Mouse (Mus musculus) heart, embryonic 10.5 days (tissue): Measurements from ENCODE around the gene Tuba1c. TPM values are rescaled to one million over a fixed set of nuclear protein-coding genes. Genes with fewer than 3 reads are reported as not detected.

Experiments used
- DNase-seq: peaks from one replicate; pipeline ENCODE4 v3.0.0-alpha.2; 2017; ENCODE audit warnings: low spot score
- H3K27ac ChIP-seq: fragments of 300-500 bp; sonication (generic); 2 replicates; pipeline ENCODE4 v1.5.1; 2016; ENCODE audit warnings: mild to moderate bottlenecking
- H3K27me3 ChIP-seq: fragments of 300-500 bp; sonication (generic); 2 replicates; pipeline ENCODE4 v1.6.1; 2016; ENCODE audit warnings: mild to moderate bottlenecking; ENCODE audit not compliant: poor library complexity, insufficient read depth, severe bottlenecking
- H3K36me3 ChIP-seq: fragments of 300-500 bp; sonication (generic); 2 replicates; pipeline ENCODE4 v1.6.1; 2016; ENCODE audit warnings: mild to moderate bottlenecking, moderate library complexity
- H3K4me1 ChIP-seq: fragments of 300-500 bp; sonication (generic); 2 replicates; pipeline ENCODE4 v1.6.1; 2016; ENCODE audit warnings: mild to moderate bottlenecking
- H3K4me3 ChIP-seq: fragments of 300-500 bp; sonication (generic); 2 replicates; pipeline ENCODE4 v1.5.1; 2016; ENCODE audit warnings: mild to moderate bottlenecking, moderate library complexity
- H3K9me3 ChIP-seq: fragments of 300-500 bp; sonication (generic); 2 replicates; pipeline ENCODE4 v1.6.1; 2016; ENCODE audit warnings: mild to moderate bottlenecking, moderate library complexity
- WGBS: fragments of 180-500 bp; shearing (Covaris S2); methylation state at CpG from one replicate; pipeline ENCODE4 v1.1.7; 2016; 5-methylcytosine and 5-hydroxymethylcytosine counted together
- polyA plus RNA-seq: library from polyadenylated mRNA; unstranded; fragments of >200 nt; fragmentation: Nextera tagmentation; extraction: Ambion mirVana; gene quantifications from 2 replicates; pipeline ENCODE4 v1.2.1, GENCODE M21; 2016

The Tuba1c gene
- polyA plus RNA-seq, 1 experiment from 2014 or later, result 172 TPM

DNA sequence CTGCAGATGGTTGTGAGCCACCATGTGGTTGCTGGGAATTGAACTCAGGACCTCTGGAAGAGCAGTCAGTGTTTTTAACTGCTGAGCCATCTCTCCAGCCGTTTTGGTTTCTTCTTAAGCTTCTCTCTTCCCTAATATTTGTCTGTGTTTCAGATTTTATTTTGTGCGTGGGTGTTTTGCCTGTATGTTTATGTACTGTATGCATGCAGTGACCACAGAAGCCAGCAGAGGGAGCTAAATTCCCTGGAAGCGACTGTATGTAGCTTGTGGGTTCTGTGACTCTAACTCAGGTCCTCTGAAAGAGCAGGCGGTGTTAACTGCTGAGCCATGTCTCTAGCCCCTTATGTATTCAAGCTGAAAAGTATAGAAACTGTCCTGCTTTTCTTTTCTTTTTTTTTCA, 3.4 kb upstream of the Tuba1c start:
- WGBS, result 56% methylated on average over 4 of the region's 4 CpGs
- H3K27me3 ChIP-seq, result no peaks in the 10 kb centered on the region
- no peaks in the 10 kb centered on the region for H3K9me3 ChIP-seq
- H3K4me1 ChIP-seq, result peaks cover 22% of the 10 kb centered on the region
- H3K27ac ChIP-seq, result no peak overlapping the region
- H3K4me3 ChIP-seq, result no peak overlapping the region
- no peaks in the 10 kb centered on the region for H3K36me3 ChIP-seq
- DNase-seq, result no peak

DNA sequence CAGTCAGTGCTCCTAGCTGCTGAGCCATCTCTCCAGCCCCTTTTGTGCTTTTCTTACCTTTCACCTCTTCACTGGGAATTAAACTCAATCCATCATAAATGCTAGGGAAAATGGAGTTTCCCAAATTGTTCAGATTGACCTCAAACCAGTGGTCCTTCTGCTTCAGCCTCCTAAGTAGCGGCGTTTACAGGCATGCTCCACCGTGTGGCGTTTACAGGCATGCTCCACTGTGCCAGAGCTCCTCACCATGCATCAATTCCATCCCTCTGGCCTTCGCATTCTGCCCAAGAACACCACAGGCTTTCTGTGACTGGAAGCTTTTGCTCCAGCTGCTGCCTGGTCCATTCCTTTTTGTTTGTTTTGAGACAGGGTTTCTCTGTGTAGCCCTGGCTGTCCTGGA, 2.6 kb upstream of the Tuba1c start:
- Histone ChIP-seq H3K4me1 (peaks cover 30% of the 10 kb centered on the region), H3K36me3 (no peaks in the 10 kb centered on the region), H3K4me3 (no peak overlapping the region), H3K9me3 (no peaks in the 10 kb centered on the region), H3K27me3 (no peaks in the 10 kb centered on the region), H3K27ac (no peak overlapping the region)
- WGBS, result 66% methylated on average over 5 of the region's 5 CpGs
- no peak for DNase-seq

DNA sequence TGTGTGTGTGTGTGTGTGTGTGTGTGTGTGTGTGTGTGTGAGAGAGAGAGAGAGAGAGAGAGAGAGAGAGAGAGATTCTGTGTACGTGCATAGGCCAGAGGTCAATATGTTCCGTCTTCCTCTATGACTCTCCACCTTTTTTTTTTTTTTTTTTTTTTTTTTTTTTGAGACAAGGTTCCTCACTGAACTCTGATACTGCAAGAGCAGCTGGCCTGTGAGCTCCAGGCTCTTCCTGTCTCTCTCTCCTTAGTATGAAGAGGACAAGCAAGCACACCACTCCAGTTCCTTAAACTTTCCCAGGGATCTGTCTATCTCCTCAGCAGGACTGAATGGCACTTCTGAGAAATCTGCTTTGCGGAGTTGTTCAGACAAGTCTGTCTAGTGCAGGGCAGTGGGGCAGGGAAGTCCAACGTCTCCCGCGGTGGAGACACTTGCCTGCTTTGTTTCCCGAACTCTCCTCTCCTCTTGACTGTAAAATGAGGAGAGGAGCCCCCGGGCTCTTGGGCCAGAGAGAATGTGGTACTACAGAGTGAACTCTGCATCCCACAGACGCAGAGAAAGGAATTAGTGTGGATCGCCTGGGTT, 725 bp upstream of the Tuba1c start:
- no peaks in the 10 kb centered on the region for H3K9me3 ChIP-seq
- H3K4me3 ChIP-seq, result peak overlapping the region; percentile 83
- no peak for DNase-seq
- H3K36me3 ChIP-seq, result peaks cover 3% of the 10 kb centered on the region; the same call in 1 of the 2 replicates
- H3K27me3 ChIP-seq, result no peaks in the 10 kb centered on the region
- peaks cover 44% of the 10 kb centered on the region for H3K4me1 ChIP-seq
- 2% methylated on average over 8 of the region's 10 CpGs for WGBS
- peak overlapping the region; percentile 96 for H3K27ac ChIP-seq

DNA sequence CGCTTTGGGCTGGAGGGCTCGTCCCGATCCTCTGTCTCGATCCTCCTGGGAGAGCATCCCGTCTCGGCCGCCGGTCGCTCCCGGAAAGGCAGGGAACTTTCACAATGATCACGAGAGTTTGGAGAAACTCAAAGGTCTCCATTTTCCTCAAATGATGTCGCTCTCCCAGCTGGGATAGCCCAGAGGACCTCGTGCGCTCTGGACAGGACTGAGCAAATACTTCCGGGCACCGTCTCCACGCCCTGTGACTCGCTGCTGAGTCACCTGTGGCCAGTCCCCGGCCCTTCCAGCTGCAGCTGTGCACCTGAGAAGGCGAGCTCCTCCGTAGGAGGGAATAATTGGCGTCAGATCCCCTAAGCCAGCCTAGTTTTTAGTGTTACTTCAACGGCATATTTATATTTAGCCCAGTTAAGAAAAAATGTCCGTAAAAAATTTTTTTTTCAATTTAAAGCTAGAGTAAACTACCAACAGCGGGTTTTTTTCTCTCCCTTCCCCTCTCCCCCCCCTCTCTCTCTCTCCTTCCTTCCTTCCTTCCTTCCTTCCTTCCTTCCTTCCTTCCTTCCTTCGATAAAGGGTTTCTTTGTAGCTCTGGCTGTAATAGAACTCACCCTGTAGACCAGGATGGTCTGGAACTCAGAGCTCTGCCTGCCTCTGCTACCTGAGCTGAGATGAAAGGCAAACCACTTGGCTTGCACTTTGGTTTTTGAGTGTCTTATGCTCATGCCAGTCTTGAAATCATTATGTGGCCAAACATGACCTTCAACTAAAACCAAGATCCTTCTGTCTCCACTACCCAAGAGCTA, 1.1 kb downstream of the Tuba1c start:
- peak; percentile 87 for DNase-seq
- no peaks in the 10 kb centered on the region for H3K27me3 ChIP-seq
- no peaks in the 10 kb centered on the region for H3K9me3 ChIP-seq
- H3K27ac ChIP-seq, result peak overlapping the region; percentile 96
- WGBS, result 7% methylated on average over 26 of the region's 26 CpGs
- peaks cover 18% of the 10 kb centered on the region for H3K36me3 ChIP-seq
- H3K4me1 ChIP-seq, result peaks cover 44% of the 10 kb centered on the region
- peak overlapping the region; percentile 83 for H3K4me3 ChIP-seq

DNA sequence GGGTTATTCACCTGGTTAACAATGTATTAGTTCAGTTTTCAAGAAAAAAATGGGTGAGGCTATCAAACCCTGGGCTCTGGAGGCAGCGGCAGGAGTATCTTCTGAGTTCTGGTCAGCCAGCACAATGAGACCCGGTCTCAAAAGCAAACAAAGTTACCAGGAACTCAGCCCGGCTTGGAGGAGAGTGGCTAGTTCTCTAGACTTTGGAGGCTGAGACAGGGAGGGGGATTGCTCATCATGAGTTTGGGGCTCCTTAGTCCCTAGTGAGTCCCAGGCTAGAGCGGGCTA, 1.6 kb downstream of the Tuba1c start:
- Histone ChIP-seq H3K36me3 (peaks cover 23% of the 10 kb centered on the region), H3K9me3 (no peaks in the 10 kb centered on the region), H3K4me1 (peaks cover 47% of the 10 kb centered on the region), H3K27ac (peak overlapping the region; percentile 19; the same call in 1 of the 2 replicates), H3K4me3 (peak overlapping the region; percentile 83), H3K27me3 (no peaks in the 10 kb centered on the region)
- WGBS, result 68% methylated on average over 4 of the region's 4 CpGs
- DNase-seq, result no peak

DNA sequence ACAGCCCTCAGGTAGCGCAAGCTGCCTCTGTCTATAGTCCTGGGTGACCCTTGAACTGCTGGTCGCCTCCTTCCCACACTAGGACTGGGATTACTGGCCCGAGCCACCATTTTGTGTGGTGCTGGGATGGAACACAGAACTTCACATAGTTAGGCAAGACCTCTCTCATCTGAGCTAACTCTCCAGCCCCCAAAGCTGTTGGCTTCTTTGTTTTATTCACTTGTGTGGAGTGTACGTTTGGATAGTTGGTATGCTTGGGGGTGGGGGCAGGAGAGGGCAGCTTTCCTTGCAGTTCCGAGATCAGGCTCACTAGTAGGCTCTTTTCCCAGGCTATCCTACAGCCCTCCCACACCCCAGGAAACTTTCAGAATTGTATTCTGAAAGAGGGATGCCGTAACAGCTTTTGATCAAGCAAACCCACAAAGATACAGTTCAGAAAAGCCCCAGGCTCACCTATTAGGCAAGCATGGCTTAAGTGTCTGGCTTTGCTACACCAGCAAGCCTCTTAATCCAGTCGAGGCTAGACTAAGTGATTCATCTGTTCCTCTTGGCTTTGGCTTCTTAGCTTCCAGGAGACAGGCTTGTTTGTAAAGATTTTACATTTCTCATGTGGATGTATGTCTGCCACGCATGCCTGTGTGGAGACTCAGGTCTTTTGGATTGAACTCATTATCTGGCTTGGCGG, 2.5 kb downstream of the Tuba1c start:
- peak overlapping the region; percentile 83 for H3K4me3 ChIP-seq
- H3K27me3 ChIP-seq, result no peaks in the 10 kb centered on the region
- peaks cover 51% of the 10 kb centered on the region for H3K4me1 ChIP-seq
- H3K9me3 ChIP-seq, result no peaks in the 10 kb centered on the region
- WGBS, result 67% methylated on average over 9 of the region's 9 CpGs
- peak overlapping the region; percentile 73 for H3K27ac ChIP-seq
- DNase-seq, result no peak
- peaks cover 29% of the 10 kb centered on the region for H3K36me3 ChIP-seq

DNA sequence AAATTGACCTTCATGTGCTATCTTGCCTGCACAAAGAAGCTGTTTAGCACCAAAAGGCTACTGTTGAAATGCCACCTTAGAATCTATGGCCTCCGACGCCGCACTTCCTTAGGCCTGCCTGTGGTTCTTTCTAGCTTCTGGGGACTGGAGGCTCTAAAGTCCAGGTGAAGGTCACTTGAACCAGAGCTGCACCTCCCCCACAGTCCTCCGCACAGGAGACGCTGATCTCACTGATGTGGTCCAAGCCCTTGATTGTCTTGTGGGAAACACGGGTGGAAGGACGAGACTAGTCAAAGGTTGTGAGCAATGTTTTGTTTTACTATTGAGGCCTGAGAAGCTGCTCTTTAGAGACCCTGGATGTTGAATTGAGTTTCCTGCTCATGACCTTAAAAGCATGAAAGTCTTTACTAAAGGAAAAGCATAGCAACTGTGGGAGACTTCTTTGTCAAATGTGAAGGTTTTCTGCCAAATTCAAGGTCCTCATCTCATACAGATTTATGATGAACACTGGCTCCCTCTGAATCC, 3.1 kb downstream of the Tuba1c start:
- H3K4me1 ChIP-seq, result peaks cover 51% of the 10 kb centered on the region
- peak overlapping the region; percentile 73 for H3K27ac ChIP-seq
- H3K27me3 ChIP-seq, result no peaks in the 10 kb centered on the region
- 42% methylated on average over 7 of the region's 7 CpGs for WGBS
- H3K36me3 ChIP-seq, result peaks cover 30% of the 10 kb centered on the region
- H3K9me3 ChIP-seq, result no peaks in the 10 kb centered on the region
- peak overlapping the region; percentile 83 for H3K4me3 ChIP-seq
- no peak for DNase-seq

DNA sequence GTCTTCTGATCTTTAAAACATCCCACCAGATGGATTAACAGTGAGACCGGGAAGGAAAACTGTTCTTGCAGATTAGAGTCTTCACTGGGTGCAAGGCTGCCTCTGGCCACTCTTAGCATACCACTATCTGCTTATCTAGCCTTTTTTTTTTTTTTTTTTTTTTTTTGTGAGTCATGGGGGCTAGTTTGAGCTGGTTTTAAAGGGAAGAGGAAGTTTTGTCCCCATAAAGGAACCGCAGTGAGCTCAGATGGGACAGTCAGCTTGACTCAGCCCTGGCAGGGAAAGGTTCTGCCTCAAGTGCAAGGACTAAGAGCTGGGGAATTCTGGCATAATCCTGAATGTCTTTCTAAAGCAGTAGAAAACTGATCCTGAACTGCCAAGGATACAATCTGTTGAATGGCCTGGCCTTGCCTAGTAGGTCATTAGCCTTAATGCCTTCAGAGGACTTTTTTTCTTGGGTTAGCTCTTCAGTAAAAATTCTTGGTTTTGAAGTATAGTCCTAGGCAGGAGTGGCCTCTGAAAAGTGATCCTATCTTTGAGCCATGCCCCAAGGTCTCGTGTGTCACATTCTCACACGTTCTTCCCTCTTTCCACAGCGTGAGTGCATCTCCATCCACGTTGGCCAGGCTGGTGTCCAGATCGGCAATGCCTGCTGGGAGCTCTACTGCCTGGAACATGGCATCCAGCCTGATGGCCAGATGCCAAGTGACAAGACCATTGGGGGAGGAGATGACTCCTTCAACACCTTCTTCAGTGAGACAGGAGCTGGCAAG, 4.0 kb downstream of the Tuba1c start:
- 71% methylated on average over 7 of the region's 7 CpGs for WGBS
- peaks cover 39% of the 10 kb centered on the region for H3K36me3 ChIP-seq
- no peak overlapping the region for H3K4me3 ChIP-seq
- no peaks in the 10 kb centered on the region for H3K27me3 ChIP-seq
- no peaks in the 10 kb centered on the region for H3K9me3 ChIP-seq
- no peak for DNase-seq
- no peak overlapping the region for H3K27ac ChIP-seq
- peaks cover 49% of the 10 kb centered on the region for H3K4me1 ChIP-seq

DNA sequence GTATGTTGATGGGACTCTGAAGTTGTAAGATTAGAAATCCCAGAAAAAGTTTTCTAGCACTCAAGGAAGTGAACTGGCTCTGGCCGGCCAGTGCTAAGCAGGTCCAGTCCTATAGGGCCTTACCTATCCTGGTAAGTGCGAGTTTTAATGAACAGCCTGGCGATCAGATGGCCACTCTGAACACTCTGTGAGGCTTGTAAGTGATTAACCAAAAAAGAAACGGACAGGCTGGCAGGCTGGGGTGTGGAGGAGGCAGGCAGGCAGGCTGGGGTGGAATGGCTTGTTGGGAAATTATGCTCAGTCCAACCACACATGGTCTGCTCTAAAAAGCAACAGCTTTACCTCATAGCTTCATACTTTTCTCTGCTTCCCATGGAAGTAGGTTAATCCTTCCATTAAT, 5.7 kb downstream of the Tuba1c start:
- H3K4me3 ChIP-seq, result no peak overlapping the region
- WGBS, result 84% methylated on average over 4 of the region's 4 CpGs
- H3K9me3 ChIP-seq, result no peaks in the 10 kb centered on the region
- peaks cover 40% of the 10 kb centered on the region for H3K36me3 ChIP-seq
- no peak overlapping the region for H3K27ac ChIP-seq
- peaks cover 42% of the 10 kb centered on the region for H3K4me1 ChIP-seq
- H3K27me3 ChIP-seq, result no peaks in the 10 kb centered on the region
- no peak for DNase-seq

DNA sequence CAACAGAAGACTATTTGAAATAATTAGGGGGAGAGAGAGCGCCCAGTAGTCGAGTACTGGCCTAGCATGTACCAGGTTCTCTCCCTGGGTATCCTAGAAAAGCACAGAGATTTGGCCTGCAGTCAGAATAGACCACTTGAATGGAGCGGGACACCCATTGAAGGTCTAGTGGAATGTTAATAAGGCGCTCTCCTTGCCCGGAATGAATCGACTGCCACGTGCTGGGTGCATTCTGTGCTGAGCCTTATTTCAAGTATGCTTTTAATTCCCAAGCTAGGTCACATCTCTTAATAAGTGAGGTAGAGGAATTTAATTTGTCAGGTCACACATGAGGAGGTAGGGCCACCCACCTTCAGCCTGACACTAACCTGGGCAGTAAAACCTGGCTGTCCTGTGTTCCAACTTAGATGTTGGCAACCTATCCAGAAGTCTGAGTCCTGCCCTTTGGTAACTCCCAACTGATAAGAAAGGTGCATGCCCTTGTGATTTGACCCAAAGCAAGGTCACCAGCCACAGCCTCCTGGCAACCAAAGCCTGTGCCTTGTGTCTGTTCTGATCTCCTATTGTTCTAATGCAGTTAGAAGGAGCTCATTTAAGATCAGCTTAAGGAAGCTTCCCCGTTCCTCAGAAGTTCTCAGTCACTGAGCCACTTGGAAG, 6.7 kb downstream of the Tuba1c start:
- peaks cover 40% of the 10 kb centered on the region for H3K4me1 ChIP-seq
- no peak for DNase-seq
- no peak overlapping the region for H3K27ac ChIP-seq
- no peak overlapping the region for H3K4me3 ChIP-seq
- no peaks in the 10 kb centered on the region for H3K9me3 ChIP-seq
- H3K27me3 ChIP-seq, result peaks cover 2% of the 10 kb centered on the region; the same call in 1 of the 2 replicates
- 83% methylated on average over 8 of the region's 8 CpGs for WGBS
- peaks cover 40% of the 10 kb centered on the region for H3K36me3 ChIP-seq

DNA sequence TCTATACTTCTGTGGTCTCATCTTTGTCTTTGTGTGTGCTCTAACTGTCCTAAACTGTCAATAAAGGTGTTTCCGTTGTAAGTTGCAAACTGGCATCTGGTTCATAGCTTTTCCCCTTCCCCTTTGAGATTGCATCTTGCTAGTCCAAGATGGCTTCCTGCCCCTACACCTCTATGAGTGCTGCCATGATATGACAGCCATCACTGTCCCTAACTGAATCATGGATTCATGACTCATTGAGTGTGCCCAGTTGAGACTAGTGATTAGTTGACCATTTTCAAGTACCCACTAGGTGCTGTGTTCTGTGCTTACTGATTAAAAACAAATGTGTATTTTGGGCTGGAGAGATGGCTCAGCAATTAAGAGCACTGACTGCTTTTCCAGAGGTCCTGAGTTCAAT, 8.3 kb downstream of the Tuba1c start:
- Histone ChIP-seq H3K4me1 (peaks cover 31% of the 10 kb centered on the region), H3K36me3 (peaks cover 40% of the 10 kb centered on the region), H3K27me3 (peaks cover 10% of the 10 kb centered on the region; the same call in 1 of the 2 replicates), H3K27ac (no peak overlapping the region), H3K9me3 (no peaks in the 10 kb centered on the region), H3K4me3 (no peak overlapping the region)
- no peak for DNase-seq
- 90% methylated on average over 1 of the region's 1 CpGs for WGBS

DNA sequence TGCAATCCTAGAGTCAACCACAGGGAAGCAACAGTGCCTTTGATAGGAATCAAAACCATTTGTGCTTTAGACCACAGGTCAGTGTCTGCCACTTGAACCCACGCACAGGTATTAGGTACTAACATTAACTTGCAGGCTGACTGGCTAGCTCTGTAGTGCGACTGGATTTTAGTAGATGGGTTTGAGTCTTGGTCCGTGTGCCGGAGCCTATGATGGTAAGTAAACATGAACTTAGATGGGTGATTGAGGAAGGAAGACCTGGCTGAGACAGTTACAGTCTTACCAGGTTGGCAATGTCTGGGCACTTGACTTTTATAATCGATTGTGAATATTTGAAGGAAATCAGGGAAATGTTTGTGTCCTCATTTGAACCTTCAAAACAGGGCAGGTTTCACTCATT, 9.1 kb downstream of the Tuba1c start:
- peaks cover 38% of the 10 kb centered on the region for H3K36me3 ChIP-seq
- H3K9me3 ChIP-seq, result no peaks in the 10 kb centered on the region
- no peak for DNase-seq
- no peak overlapping the region for H3K27ac ChIP-seq
- peaks cover 26% of the 10 kb centered on the region for H3K4me1 ChIP-seq
- 83% methylated on average over 5 of the region's 5 CpGs for WGBS
- H3K4me3 ChIP-seq, result no peak overlapping the region
- peaks cover 10% of the 10 kb centered on the region; the same call in 1 of the 2 replicates for H3K27me3 ChIP-seq
